Mouse (Mus musculus): ENCODE results near the gene Nphp4. TPM values are rescaled to one million over a fixed set of nuclear protein-coding genes. Genes with fewer than 3 reads are reported as not detected.
A peak's percentile ranks its signal among the peaks of the same experiment; 100 is the strongest.

Gene Nphp4
- 7.5 and 8.9 TPM in 2 replicates for polyA plus RNA-seq (2016; fragmentation: Nextera tagmentation; extraction: Ambion mirVana)

DNA sequence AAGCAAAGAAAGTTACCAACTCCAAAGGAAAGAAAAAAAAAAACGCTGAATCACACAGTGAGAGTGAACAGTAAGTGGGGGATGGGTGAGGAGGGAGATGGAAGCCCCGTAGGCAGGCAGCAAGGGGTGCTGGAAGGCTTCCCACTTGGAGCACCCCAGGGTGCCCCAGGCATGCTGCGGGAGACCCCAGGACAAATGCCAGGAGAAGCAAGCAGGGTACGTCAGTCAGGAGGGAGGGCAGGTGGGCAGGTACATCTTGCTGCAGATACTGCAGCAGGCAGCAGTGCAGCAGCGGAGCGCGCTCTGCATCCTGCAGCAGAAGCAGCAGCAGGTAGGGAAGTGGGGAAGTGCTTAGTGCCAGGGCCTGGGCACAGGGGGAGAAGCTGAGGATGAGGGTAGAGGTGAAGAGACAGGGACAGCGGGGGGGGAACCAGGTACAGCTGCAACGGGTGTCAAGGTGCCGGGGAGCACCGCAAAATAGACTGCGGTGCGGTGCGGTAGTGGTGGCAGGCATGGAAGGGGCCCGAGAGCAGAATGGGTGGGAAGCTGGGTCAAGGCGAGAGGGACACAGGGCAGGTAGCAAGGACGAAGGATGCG is at the start of gene Nphp4:
Gene Nphp4, plus strand, starts transcription at position 280 of the 597 bp plus-strand sequence.
- no peak; the same call in 1 of the 2 replicates for ATAC-seq (ENCODE audit: low FRiP score)
- H3K4me3 ChIP-seq = peak within 1 kb of the TSS; percentile 80
- 4% methylated on average over 18 of the region's 18 CpGs for WGBS
- H3K27me3 ChIP-seq = peaks cover 18% of the 10 kb centered on the region
- H3K9ac ChIP-seq = peak within 1 kb of the TSS; percentile 83
- H3K9me3 ChIP-seq (replicated peaks) = peaks cover 13% of the 10 kb centered on the region
- no peak within 1 kb of the TSS for H3K27ac ChIP-seq
- H3K4me2 ChIP-seq (replicated peaks) = peak within 1 kb of the TSS; percentile 90
- H3K4me1 ChIP-seq = peaks cover 20% of the 10 kb centered on the region
- 0 out of 2 replicates have a peak, but pooled peaks cover 2% of the 10 kb centered on the region for H3K36me3 ChIP-seq

DNA sequence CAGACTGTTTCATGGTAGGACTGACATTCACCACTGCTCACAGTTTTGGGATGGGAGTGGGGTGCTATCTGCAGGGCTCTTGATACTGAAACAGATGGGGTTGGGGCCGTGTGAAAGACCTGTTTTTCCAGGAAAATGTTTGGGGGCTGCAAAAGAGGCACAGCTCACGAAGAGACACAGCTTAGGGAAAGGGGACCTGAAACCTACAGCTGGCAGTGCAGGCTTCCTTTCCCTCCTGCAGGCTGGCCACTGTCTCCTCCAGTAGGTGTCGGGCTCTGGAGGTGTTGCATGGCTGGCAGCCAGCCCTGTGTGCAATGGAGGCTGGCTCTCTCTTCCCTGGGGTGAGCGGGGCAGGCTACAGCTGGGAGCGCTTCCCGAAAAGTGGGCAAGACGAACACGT is 48.2 kb upstream of the Nphp4 start:
- Histone ChIP-seq H3K9me3 (replicated peaks) (no peaks in the 10 kb centered on the region), H3K27me3 (0 out of 2 replicates have a peak, but pooled peaks cover 5% of the 10 kb centered on the region), H3K4me3 (no peak overlapping the region), H3K4me2 (replicated peaks) (no peak overlapping the region), H3K4me1 (0 out of 2 replicates have a peak, but pooled peaks cover 2% of the 10 kb centered on the region), H3K36me3 (no peaks in the 10 kb centered on the region), H3K9ac (no peak overlapping the region), H3K27ac (no peak overlapping the region)
- WGBS = 53% methylated on average over 8 of the region's 8 CpGs
- ATAC-seq (ENCODE audit: low FRiP score) = no peak

DNA sequence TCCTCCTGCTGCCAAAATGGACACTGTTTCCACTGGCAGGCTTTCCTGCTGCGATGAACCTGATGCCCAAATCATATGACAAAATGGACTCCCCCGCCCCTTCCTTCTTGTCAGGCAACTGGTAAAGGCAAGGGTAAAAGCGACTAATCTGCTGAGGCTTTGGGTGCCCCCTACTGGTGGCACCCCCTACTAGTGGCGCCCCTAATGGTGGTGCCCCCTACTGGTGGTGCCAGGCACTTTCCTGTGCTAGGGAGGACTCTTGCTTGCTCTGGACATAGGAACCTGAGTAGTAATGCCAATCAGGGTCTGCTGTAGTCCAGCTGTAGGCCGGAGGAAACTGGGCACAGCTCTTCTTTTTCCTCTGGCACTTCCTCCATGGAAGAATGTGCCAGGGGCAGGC is 44.2 kb upstream of the Nphp4 start:
- H3K27me3 ChIP-seq = peaks cover 14% of the 10 kb centered on the region; the same call in 1 of the 2 replicates
- H3K27ac ChIP-seq = no peak overlapping the region
- H3K36me3 ChIP-seq = no peaks in the 10 kb centered on the region
- no peak overlapping the region for H3K9ac ChIP-seq
- H3K4me1 ChIP-seq = peaks cover 9% of the 10 kb centered on the region; the same call in 1 of the 2 replicates
- no peak overlapping the region for H3K4me3 ChIP-seq
- no peak for ATAC-seq (ENCODE audit: low FRiP score)
- 59% methylated on average over 5 of the region's 5 CpGs for WGBS
- H3K9me3 ChIP-seq (replicated peaks) = no peaks in the 10 kb centered on the region
- H3K4me2 ChIP-seq (replicated peaks) = no peak overlapping the region

DNA sequence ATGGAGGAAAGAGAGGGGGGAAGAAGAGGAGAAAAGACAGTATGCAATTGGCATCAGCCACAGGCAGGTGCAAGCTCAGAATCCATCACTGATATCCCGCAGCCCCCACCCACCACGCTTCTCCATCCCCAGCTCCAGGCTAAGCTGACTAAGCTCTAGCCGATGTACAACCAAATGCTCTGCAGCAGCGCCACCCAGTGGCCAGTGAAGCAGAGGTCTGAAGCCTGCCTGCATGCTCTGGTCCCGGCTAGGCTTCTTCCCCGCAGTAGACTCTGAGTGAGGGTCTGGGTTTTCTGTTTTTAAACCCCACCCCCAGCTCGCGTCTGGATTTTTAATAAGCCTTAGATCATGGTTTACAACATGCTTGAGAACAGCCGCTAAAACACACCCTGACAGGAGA is 41.7 kb upstream of the Nphp4 start:
- Histone ChIP-seq H3K4me3 (peak overlapping the region; percentile 22), H3K9ac (no peak overlapping the region), H3K4me2 (replicated peaks) (peak overlapping the region; percentile 51), H3K27me3 (peaks cover 14% of the 10 kb centered on the region; the same call in 1 of the 2 replicates), H3K36me3 (no peaks in the 10 kb centered on the region), H3K9me3 (replicated peaks) (no peaks in the 10 kb centered on the region), H3K27ac (no peak overlapping the region), H3K4me1 (peaks cover 7% of the 10 kb centered on the region; the same call in 1 of the 2 replicates)
- WGBS = under 1% methylated on average over 9 of the region's 9 CpGs
- ATAC-seq (ENCODE audit: low FRiP score) = peak; percentile 92

DNA sequence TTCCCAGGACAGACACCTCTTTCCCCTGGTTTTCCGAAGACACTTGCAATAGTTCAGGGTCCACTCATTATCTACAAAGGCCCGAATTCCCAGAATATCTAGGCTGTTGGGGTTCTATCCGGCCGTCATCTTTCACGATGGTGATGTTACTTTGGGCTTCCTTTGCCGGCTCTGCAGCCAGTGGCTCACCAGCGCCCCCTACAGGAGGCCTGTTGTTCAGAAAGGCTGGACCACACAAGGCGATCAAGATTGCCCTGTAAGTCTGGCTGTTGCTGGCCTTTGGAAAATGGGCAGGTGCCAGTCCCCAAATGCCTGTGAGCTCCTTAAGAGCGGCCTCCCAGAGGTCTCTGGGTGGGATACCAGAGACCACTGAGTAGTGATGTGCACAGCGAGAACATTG is 41.3 kb upstream of the Nphp4 start:
- 14% methylated on average over 10 of the region's 10 CpGs for WGBS
- H3K9ac ChIP-seq = no peak overlapping the region

DNA sequence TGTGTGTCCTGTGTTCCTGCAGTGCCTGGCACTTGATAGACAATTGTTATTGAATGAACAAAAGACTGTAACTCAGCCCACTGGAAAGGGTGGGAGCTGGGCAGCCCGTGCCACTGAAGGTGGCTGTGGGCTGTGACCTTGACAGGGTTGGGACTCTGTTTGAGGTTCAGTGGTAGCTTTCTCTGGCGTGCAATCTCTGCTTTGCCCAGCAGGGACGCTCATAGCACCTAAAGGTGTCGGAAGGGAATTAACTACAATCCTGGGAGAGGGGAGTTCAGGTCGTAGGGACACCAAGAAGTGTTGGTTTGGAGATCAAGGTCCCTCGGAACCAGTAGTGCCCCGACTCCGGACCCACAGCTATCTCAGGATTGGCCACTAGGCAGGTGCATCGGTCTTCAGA is 35.6 kb upstream of the Nphp4 start:
- no peak overlapping the region for H3K27ac ChIP-seq
- 58% methylated on average over 9 of the region's 9 CpGs for WGBS
- no peak for ATAC-seq (ENCODE audit: low FRiP score)
- no peaks in the 10 kb centered on the region for H3K36me3 ChIP-seq
- H3K4me3 ChIP-seq = no peak overlapping the region
- no peaks in the 10 kb centered on the region for H3K9me3 ChIP-seq (replicated peaks)
- no peaks in the 10 kb centered on the region; the same call in none of the 2 replicates for H3K27me3 ChIP-seq
- no peak overlapping the region for H3K9ac ChIP-seq
- H3K4me2 ChIP-seq (replicated peaks) = no peak overlapping the region
- 0 out of 2 replicates have a peak, but pooled peaks cover 6% of the 10 kb centered on the region for H3K4me1 ChIP-seq

More for the DNA sequence above, 41.3 kb upstream of the Nphp4 start:
- no peaks in the 10 kb centered on the region for H3K36me3 ChIP-seq
- no peaks in the 10 kb centered on the region for H3K9me3 ChIP-seq (replicated peaks)
- H3K27me3 ChIP-seq = peaks cover 14% of the 10 kb centered on the region
- peak; percentile 79 for ATAC-seq (ENCODE audit: low FRiP score)
- peak overlapping the region; percentile 51 for H3K4me2 ChIP-seq (replicated peaks)
- H3K4me1 ChIP-seq = peaks cover 9% of the 10 kb centered on the region; the same call in 1 of the 2 replicates
- H3K27ac ChIP-seq = no peak overlapping the region
- H3K4me3 ChIP-seq = peak overlapping the region; percentile 22

DNA sequence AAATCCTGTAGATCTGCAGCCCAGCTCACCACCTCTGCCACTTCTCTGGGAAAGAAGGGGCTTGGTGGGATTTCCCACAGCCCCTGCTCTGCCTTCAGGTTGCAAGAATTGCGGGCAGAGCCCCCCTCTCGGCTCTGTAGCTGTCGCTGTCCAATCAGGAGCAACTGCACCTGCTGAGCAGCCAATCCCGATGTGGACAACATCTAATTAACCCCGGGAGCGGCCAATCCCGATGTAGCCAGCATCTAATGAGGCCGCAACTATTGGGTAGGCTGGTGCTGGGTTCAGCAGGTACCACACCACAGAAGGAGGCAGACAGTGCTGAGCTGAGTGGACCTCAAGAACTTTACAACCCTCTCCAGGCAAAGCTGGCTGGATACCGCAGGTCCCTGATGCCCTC is 35.0 kb upstream of the Nphp4 start:
- H3K27me3 ChIP-seq = no peaks in the 10 kb centered on the region; the same call in 1 of the 2 replicates
- H3K4me2 ChIP-seq (replicated peaks) = no peak overlapping the region
- WGBS = 39% methylated on average over 9 of the region's 9 CpGs
- no peaks in the 10 kb centered on the region for H3K36me3 ChIP-seq
- H3K4me1 ChIP-seq = 0 out of 2 replicates have a peak, but pooled peaks cover 6% of the 10 kb centered on the region
- H3K4me3 ChIP-seq = no peak overlapping the region
- ATAC-seq (ENCODE audit: low FRiP score) = no peak
- no peak overlapping the region for H3K9ac ChIP-seq
- no peak overlapping the region for H3K27ac ChIP-seq
- no peaks in the 10 kb centered on the region for H3K9me3 ChIP-seq (replicated peaks)

DNA sequence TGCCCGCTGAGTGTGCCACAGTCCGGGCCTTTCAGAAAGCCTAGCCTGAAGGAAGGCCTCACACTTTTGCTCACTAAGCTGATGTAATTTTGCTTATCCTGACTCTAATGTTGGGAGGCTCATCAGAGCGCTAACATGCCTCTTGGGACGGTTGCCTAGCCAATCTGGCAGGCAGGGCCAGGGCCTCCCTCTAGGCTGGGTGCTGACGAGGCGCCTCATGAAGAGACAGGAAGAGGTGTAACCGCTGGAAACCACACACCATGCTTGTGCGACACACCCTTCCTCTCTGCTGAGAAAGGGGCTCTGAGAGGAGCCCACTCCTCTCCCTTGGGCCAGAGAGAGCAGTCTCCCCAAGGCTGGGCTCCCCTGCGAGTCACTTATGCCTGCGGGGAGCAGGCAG is 30.3 kb upstream of the Nphp4 start:
- Histone ChIP-seq H3K36me3 (no peaks in the 10 kb centered on the region), H3K4me1 (0 out of 2 replicates have a peak, but pooled peaks cover 4% of the 10 kb centered on the region), H3K4me2 (replicated peaks) (no peak overlapping the region), H3K9me3 (replicated peaks) (no peaks in the 10 kb centered on the region), H3K4me3 (no peak overlapping the region), H3K27ac (no peak overlapping the region), H3K9ac (no peak overlapping the region), H3K27me3 (no peaks in the 10 kb centered on the region)
- ATAC-seq (ENCODE audit: low FRiP score) = no peak
- WGBS = 85% methylated on average over 10 of the region's 10 CpGs

DNA sequence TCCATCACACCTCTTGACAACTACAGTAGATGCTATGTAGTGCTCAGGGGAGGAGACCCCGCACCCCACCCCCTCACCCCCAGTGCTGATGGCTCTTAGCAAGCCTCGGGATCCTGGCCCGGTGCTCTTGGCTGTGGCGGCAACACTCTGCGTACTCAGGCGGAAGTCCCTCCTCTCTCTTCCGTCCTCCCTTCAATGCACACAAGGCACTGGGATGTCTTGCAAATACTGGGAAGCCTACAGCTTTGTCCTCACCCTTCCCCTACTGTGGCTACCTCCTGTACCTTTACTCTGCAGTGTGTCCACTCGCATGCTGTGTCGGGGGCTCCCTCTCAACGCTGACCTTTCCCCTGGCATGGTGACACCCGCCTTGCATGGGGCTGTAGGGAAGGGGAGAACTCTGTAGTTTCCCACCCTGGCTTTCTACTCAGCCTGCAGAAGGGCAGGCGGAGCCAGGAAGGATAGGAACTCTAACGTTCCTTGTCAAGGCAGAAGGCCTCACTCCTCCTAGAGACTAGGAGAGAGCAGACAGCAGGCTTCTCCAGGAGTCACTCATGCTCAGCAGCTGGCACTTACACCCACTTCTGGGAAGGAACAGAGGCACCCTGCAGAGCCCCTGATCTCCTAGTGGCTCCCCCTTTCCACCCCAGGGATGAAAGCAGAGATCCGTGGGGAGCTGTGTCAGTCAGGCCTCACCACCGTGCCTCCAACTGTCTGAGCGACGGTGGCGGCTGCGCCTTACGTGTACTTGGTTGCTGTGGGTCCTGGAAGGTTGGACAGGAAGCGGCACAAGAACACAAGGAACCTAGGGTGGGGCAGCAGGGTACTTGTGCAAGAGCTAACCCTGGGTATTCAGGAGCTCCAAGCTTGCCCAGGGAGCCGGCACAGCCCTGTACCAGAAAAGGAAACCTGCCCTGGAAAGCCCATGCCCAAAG is 28.5 kb upstream of the Nphp4 start:
- H3K27me3 ChIP-seq = no peaks in the 10 kb centered on the region
- H3K4me3 ChIP-seq = no peak overlapping the region
- 79% methylated on average over 22 of the region's 22 CpGs for WGBS
- no peaks in the 10 kb centered on the region for H3K36me3 ChIP-seq
- H3K9me3 ChIP-seq (replicated peaks) = no peaks in the 10 kb centered on the region
- H3K4me2 ChIP-seq (replicated peaks) = no peak overlapping the region
- peaks cover 3% of the 10 kb centered on the region for H3K4me1 ChIP-seq
- no peak overlapping the region for H3K27ac ChIP-seq
- no peak for ATAC-seq (ENCODE audit: low FRiP score)
- no peak overlapping the region for H3K9ac ChIP-seq

DNA sequence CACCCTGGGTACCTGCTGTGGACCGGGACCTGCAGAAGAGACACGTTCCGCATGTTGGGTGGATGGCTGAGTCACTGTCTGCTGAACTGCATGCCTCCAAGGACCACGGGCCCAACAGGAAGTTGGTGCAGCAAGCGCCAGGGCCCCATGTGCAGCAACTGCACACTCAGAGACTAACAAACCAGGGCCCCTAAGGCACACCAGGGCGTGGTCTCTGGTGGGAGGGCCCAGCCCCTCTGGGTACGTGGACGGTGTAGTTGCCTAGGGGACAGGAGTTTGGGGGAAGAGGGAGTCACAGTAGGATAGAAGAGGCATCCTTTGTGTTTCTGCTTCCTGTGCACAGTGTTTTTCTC is 27.9 kb upstream of the Nphp4 start:
- Histone ChIP-seq H3K9me3 (replicated peaks) (no peaks in the 10 kb centered on the region), H3K27me3 (no peaks in the 10 kb centered on the region), H3K9ac (no peak overlapping the region), H3K27ac (no peak overlapping the region), H3K4me2 (replicated peaks) (no peak overlapping the region), H3K36me3 (no peaks in the 10 kb centered on the region), H3K4me3 (no peak overlapping the region), H3K4me1 (peaks cover 9% of the 10 kb centered on the region)
- no peak for ATAC-seq (ENCODE audit: low FRiP score)
- 66% methylated on average over 8 of the region's 8 CpGs for WGBS

DNA sequence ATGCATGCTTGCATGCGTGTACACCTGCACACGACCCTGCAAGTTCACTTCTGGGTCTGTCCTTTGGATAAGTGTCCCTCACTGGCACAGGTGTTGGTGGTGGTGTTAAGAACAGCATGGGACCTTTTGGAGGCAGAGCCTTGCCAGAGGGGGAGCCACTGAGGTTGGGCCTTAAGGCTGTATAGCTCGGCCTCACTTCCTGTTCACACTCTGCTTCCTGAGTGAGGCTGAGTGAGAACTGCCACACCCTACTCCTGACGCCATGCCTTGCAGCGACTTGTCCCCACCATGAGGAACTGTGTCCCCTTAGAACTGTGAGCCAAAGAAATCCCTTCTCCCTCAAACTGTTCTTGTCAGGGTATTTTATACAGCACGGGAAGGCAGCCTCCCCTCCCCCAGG is 25.1 kb upstream of the Nphp4 start:
- no peak overlapping the region for H3K27ac ChIP-seq
- 85% methylated on average over 6 of the region's 6 CpGs for WGBS
- no peak overlapping the region for H3K9ac ChIP-seq
- no peak for ATAC-seq (ENCODE audit: low FRiP score)
- H3K4me3 ChIP-seq = no peak overlapping the region
- peaks cover 13% of the 10 kb centered on the region for H3K4me1 ChIP-seq
- no peaks in the 10 kb centered on the region for H3K36me3 ChIP-seq
- H3K4me2 ChIP-seq (replicated peaks) = no peak overlapping the region
- no peaks in the 10 kb centered on the region for H3K27me3 ChIP-seq
- H3K9me3 ChIP-seq (replicated peaks) = no peaks in the 10 kb centered on the region

DNA sequence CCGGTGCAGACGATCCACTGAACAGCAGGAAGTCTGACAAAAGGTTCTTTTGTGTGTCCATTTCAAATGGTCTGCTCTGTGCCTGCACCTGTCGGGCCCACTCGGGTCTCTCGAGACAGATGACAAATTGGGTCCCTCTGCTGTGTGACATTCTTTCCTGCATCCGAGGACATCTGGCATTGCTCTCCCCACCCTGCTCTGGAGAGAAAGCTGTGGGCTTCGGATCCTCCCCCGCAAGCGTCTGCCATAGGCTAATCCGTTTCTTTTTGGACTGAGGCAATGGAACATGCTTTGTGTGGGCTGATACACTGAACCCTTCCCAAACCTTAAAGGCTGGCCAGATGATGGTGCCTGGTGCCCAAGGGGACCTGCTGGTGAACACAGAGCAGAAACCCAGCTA is 23.4 kb upstream of the Nphp4 start:
- no peak overlapping the region for H3K4me2 ChIP-seq (replicated peaks)
- 31% methylated on average over 10 of the region's 10 CpGs for WGBS
- no peaks in the 10 kb centered on the region for H3K27me3 ChIP-seq
- no peaks in the 10 kb centered on the region for H3K9me3 ChIP-seq (replicated peaks)
- peak overlapping the region; percentile 75 for H3K27ac ChIP-seq
- H3K9ac ChIP-seq = no peak overlapping the region
- peaks cover 13% of the 10 kb centered on the region for H3K4me1 ChIP-seq
- ATAC-seq (ENCODE audit: low FRiP score) = peak; percentile 51; the same call in 1 of the 2 replicates
- no peaks in the 10 kb centered on the region for H3K36me3 ChIP-seq
- no peak overlapping the region for H3K4me3 ChIP-seq
